Mouse (Mus musculus): ENCODE data around the gene Cacnb2. TPM values are rescaled to one million over a fixed set of nuclear protein-coding genes. Genes with fewer than 3 reads are reported as not detected.

Cacnb2 gene
- polyA plus RNA-seq, 1 experiment from 2014 or later, result 0.77 TPM

GRCm38 (mm10) chr2:14961493-14961892 is 358.6 kb downstream of the Cacnb2 start:
- no peaks in the 10 kb centered on the region for H3K4me1 ChIP-seq (ENCODE audit: control insufficient read depth, insufficient read depth, low read length)
- no peak overlapping the region for H3K4me2 ChIP-seq (ENCODE audit: low read depth, low read length)
- no peaks in the 10 kb centered on the region for H3K27me3 ChIP-seq (ENCODE audit: control insufficient read depth, insufficient read depth, low read length)
- H3K9me3 ChIP-seq (replicated peaks; ENCODE audit: control insufficient read depth, low read length), result no peaks in the 10 kb centered on the region
- no peak overlapping the region for H3K9ac ChIP-seq (replicated peaks; ENCODE audit: low read length)
- 93% methylated on average over 2 of the region's 2 CpGs for WGBS
- H3K27ac ChIP-seq (replicated peaks; ENCODE audit: low read depth, low read length), result no peak overlapping the region
- DNase-seq (ENCODE audit: low spot score) (no peak), ATAC-seq (replicated peaks; ENCODE audit: insufficient number of reproducible peaks, low FRiP score, low TSS enrichment, low read depth) (no peak)
- no peaks in the 10 kb centered on the region for H3K36me3 ChIP-seq (replicated peaks; ENCODE audit: control insufficient read depth, insufficient read depth, low read depth, low read length)
- H3K4me3 ChIP-seq (ENCODE audit: low read depth, low read length), result no peak overlapping the region

DNA sequence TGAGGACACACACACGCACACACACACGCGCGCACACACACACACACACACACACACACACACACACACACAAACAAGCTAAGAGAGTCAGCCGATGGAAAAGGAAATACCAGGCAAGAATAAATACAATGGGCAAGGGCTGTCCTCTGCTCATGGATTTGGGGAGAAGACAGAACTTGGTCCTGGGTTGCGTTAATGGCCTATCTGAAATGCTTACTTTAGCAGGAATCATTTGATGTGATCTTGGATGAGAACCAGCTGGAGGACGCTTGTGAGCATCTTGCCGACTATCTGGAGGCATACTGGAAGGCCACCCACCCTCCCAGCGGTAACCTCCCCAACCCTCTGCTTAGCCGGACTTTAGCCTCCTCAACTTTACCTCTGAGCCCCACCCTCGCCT is 381.1 kb downstream of the Cacnb2 start:
- no peak for ATAC-seq (replicated peaks; ENCODE audit: insufficient number of reproducible peaks, low FRiP score, low TSS enrichment, low read depth)
- no peaks in the 10 kb centered on the region for H3K27me3 ChIP-seq (ENCODE audit: control insufficient read depth, insufficient read depth, low read length)
- no peak overlapping the region for H3K4me2 ChIP-seq (ENCODE audit: low read depth, low read length)
- no peaks in the 10 kb centered on the region for H3K4me1 ChIP-seq (ENCODE audit: control insufficient read depth, insufficient read depth, low read length)
- no peak overlapping the region for H3K27ac ChIP-seq (replicated peaks; ENCODE audit: low read depth, low read length)
- H3K9me3 ChIP-seq (replicated peaks; ENCODE audit: control insufficient read depth, low read length), result no peaks in the 10 kb centered on the region
- no peaks in the 10 kb centered on the region for H3K36me3 ChIP-seq (replicated peaks; ENCODE audit: control insufficient read depth, insufficient read depth, low read depth, low read length)
- H3K4me3 ChIP-seq (ENCODE audit: low read depth, low read length), result no peak overlapping the region
- 92% methylated on average over 11 of the region's 11 CpGs for WGBS
- DNase-seq (ENCODE audit: low spot score), result no peak
- no peak overlapping the region for H3K9ac ChIP-seq (replicated peaks; ENCODE audit: low read length)

- no peak for ATAC-seq (replicated peaks; ENCODE audit: insufficient number of reproducible peaks, low FRiP score, low TSS enrichment, low read depth)
- Histone ChIP-seq H3K9me3 (replicated peaks; ENCODE audit: control insufficient read depth, low read length) (no peaks in the 10 kb centered on the region), H3K27ac (replicated peaks; ENCODE audit: low read depth, low read length) (no peak overlapping the region), H3K4me2 (ENCODE audit: low read depth, low read length) (no peak overlapping the region), H3K27me3 (ENCODE audit: control insufficient read depth, insufficient read depth, low read length) (no peaks in the 10 kb centered on the region), H3K4me3 (ENCODE audit: low read depth, low read length) (no peak overlapping the region), H3K9ac (replicated peaks; ENCODE audit: low read length) (no peak overlapping the region), H3K4me1 (ENCODE audit: control insufficient read depth, insufficient read depth, low read length) (no peaks in the 10 kb centered on the region), H3K36me3 (replicated peaks; ENCODE audit: control insufficient read depth, insufficient read depth, low read depth, low read length) (no peaks in the 10 kb centered on the region)
- DNase-seq (ENCODE audit: low spot score), result no peak
- 84% methylated on average over 4 of the region's 4 CpGs for WGBS
Observed at GRCm38 (mm10) chr2:14988451-14988850, 385.6 kb downstream of the Cacnb2 start.

DNA sequence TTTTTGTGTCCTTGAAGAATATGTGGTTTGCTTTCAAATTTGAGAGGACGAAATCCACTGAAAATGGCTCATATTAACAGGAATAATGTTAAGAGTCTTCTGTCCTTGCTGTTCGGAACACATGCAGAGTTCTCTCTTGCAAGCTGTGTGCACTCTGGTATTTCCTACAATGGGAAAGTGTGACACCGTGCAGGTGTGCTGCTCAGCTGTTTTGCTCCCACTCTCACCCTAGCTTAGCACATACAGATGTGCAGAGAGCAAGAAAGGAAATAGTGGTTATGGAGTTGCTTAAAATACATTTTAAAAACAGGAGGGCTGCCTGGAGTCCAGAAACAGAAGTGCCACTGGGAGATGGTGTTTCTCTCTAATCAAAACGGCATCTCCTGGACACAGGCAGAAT is 386.5 kb downstream of the Cacnb2 start:
- DNase-seq (ENCODE audit: low spot score) (no peak), ATAC-seq (replicated peaks; ENCODE audit: insufficient number of reproducible peaks, low FRiP score, low TSS enrichment, low read depth) (no peak)
- Histone ChIP-seq H3K4me2 (ENCODE audit: low read depth, low read length) (no peak overlapping the region), H3K4me1 (ENCODE audit: control insufficient read depth, insufficient read depth, low read length) (no peaks in the 10 kb centered on the region), H3K9me3 (replicated peaks; ENCODE audit: control insufficient read depth, low read length) (no peaks in the 10 kb centered on the region), H3K4me3 (ENCODE audit: low read depth, low read length) (no peak overlapping the region), H3K27ac (replicated peaks; ENCODE audit: low read depth, low read length) (no peak overlapping the region), H3K27me3 (ENCODE audit: control insufficient read depth, insufficient read depth, low read length) (no peaks in the 10 kb centered on the region), H3K9ac (replicated peaks; ENCODE audit: low read length) (no peak overlapping the region), H3K36me3 (replicated peaks; ENCODE audit: control insufficient read depth, insufficient read depth, low read depth, low read length) (no peaks in the 10 kb centered on the region)
- WGBS, result 85% methylated on average over 4 of the region's 4 CpGs

GRCm38 (mm10) chr2:14992531-14992930 is 389.6 kb downstream of the Cacnb2 start:
- ATAC-seq (replicated peaks; ENCODE audit: insufficient number of reproducible peaks, low FRiP score, low TSS enrichment, low read depth), result no peak
- Histone ChIP-seq H3K4me3 (ENCODE audit: low read depth, low read length) (no peak overlapping the region), H3K9ac (replicated peaks; ENCODE audit: low read length) (no peak overlapping the region), H3K9me3 (replicated peaks; ENCODE audit: control insufficient read depth, low read length) (no peaks in the 10 kb centered on the region), H3K27ac (replicated peaks; ENCODE audit: low read depth, low read length) (no peak overlapping the region), H3K36me3 (replicated peaks; ENCODE audit: control insufficient read depth, insufficient read depth, low read depth, low read length) (no peaks in the 10 kb centered on the region), H3K4me1 (ENCODE audit: control insufficient read depth, insufficient read depth, low read length) (no peaks in the 10 kb centered on the region), H3K27me3 (ENCODE audit: control insufficient read depth, insufficient read depth, low read length) (no peaks in the 10 kb centered on the region), H3K4me2 (ENCODE audit: low read depth, low read length) (no peak overlapping the region)
- no peak for DNase-seq (ENCODE audit: low spot score)
- 86% methylated on average over 4 of the region's 4 CpGs for WGBS

DNA sequence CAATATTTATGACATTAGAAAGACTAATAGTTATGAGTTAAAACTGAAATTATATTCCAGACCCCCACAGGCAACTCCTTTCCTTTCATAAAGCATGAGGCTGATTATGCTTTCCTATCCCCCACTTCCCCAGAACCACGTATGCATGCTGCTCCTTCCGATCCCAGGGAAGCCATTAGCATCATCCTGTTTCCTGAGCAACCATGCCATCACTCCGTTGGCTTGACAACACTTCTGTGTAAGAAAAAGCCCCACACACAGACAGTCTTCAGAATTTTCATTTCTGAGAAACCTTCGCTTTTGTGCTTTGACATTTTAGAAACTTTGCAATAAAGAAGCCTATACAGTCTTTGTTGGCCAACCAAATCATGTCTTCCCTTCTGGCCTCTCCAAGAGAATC is 393.1 kb downstream of the Cacnb2 start:
- Histone ChIP-seq H3K27ac (replicated peaks; ENCODE audit: low read depth, low read length) (no peak overlapping the region), H3K4me2 (ENCODE audit: low read depth, low read length) (no peak overlapping the region), H3K4me3 (ENCODE audit: low read depth, low read length) (no peak overlapping the region), H3K9ac (replicated peaks; ENCODE audit: low read length) (no peak overlapping the region), H3K4me1 (ENCODE audit: control insufficient read depth, insufficient read depth, low read length) (no peaks in the 10 kb centered on the region), H3K27me3 (ENCODE audit: control insufficient read depth, insufficient read depth, low read length) (no peaks in the 10 kb centered on the region), H3K9me3 (replicated peaks; ENCODE audit: control insufficient read depth, low read length) (no peaks in the 10 kb centered on the region), H3K36me3 (replicated peaks; ENCODE audit: control insufficient read depth, insufficient read depth, low read depth, low read length) (no peaks in the 10 kb centered on the region)
- 92% methylated on average over 4 of the region's 4 CpGs for WGBS
- DNase-seq (ENCODE audit: low spot score) (no peak), ATAC-seq (replicated peaks; ENCODE audit: insufficient number of reproducible peaks, low FRiP score, low TSS enrichment, low read depth) (no peak)

GRCm38 (mm10) chr2:14997836-14998235 is 394.9 kb downstream of the Cacnb2 start:
- no peaks in the 10 kb centered on the region for H3K36me3 ChIP-seq (replicated peaks; ENCODE audit: control insufficient read depth, insufficient read depth, low read depth, low read length)
- H3K9me3 ChIP-seq (replicated peaks; ENCODE audit: control insufficient read depth, low read length), result no peaks in the 10 kb centered on the region
- DNase-seq (ENCODE audit: low spot score) (no peak), ATAC-seq (replicated peaks; ENCODE audit: insufficient number of reproducible peaks, low FRiP score, low TSS enrichment, low read depth) (no peak)
- H3K27ac ChIP-seq (replicated peaks; ENCODE audit: low read depth, low read length), result no peak overlapping the region
- H3K27me3 ChIP-seq (ENCODE audit: control insufficient read depth, insufficient read depth, low read length), result no peaks in the 10 kb centered on the region
- 86% methylated on average over 5 of the region's 5 CpGs for WGBS
- no peaks in the 10 kb centered on the region for H3K4me1 ChIP-seq (ENCODE audit: control insufficient read depth, insufficient read depth, low read length)
- H3K4me3 ChIP-seq (ENCODE audit: low read depth, low read length), result no peak overlapping the region
- no peak overlapping the region for H3K9ac ChIP-seq (replicated peaks; ENCODE audit: low read length)
- H3K4me2 ChIP-seq (ENCODE audit: low read depth, low read length), result no peak overlapping the region

GRCm38 (mm10) chr2:15007531-15007930 is 404.6 kb downstream of the Cacnb2 start:
- Histone ChIP-seq H3K4me1 (ENCODE audit: control insufficient read depth, insufficient read depth, low read length) (no peaks in the 10 kb centered on the region), H3K27ac (replicated peaks; ENCODE audit: low read depth, low read length) (no peak overlapping the region), H3K9me3 (replicated peaks; ENCODE audit: control insufficient read depth, low read length) (no peaks in the 10 kb centered on the region), H3K4me3 (ENCODE audit: low read depth, low read length) (no peak overlapping the region), H3K4me2 (ENCODE audit: low read depth, low read length) (no peak overlapping the region), H3K9ac (replicated peaks; ENCODE audit: low read length) (no peak overlapping the region), H3K27me3 (ENCODE audit: control insufficient read depth, insufficient read depth, low read length) (no peaks in the 10 kb centered on the region), H3K36me3 (replicated peaks; ENCODE audit: control insufficient read depth, insufficient read depth, low read depth, low read length) (no peaks in the 10 kb centered on the region)
- no peak for DNase-seq (ENCODE audit: low spot score)
- ATAC-seq (replicated peaks; ENCODE audit: insufficient number of reproducible peaks, low FRiP score, low TSS enrichment, low read depth), result no peak
- WGBS, result 87% methylated on average over 3 of the region's 3 CpGs
